Mouse (Mus musculus) midbrain, postnatal 0 days (tissue): ENCODE results near the gene Zeb2. TPM values are rescaled to one million over a fixed set of nuclear protein-coding genes. Genes with fewer than 3 reads are reported as not detected.

ENCODE experiments used
- ATAC-seq: fragments of 200-750 bp; cut with Nextera tagmentation; 2 replicates; pipeline ENCODE4 v1.8.0; 2017; ENCODE audit warnings: moderate number of reproducible peaks, mild to moderate bottlenecking, moderate TSS enrichment, moderate library complexity; ENCODE audit not compliant: low FRiP score
- DNase-seq: peaks from one replicate; pipeline ENCODE4 v3.0.0-alpha.2; 2015; ENCODE audit warnings: low spot score
- H3K27ac ChIP-seq: fragments of 300-500 bp; sonication (generic); 2 replicates; pipeline ENCODE4 v1.5.1; 2014; ENCODE audit warnings: low read depth, mild to moderate bottlenecking, low read length, mixed read lengths
- H3K27me3 ChIP-seq: fragments of 300-500 bp; sonication (generic); 2 replicates; pipeline ENCODE4 v1.6.1; 2014; ENCODE audit warnings: low read length, control low read depth, mixed read lengths; ENCODE audit not compliant: insufficient read depth
- H3K36me3 ChIP-seq: fragments of 300-500 bp; sonication (generic); 2 replicates; pipeline ENCODE4 v1.6.1; 2014; ENCODE audit warnings: low read length, control low read depth, mixed read lengths; ENCODE audit not compliant: insufficient read depth
- H3K4me1 ChIP-seq: fragments of 300-500 bp; sonication (generic); 2 replicates; pipeline ENCODE4 v1.6.1; 2014; ENCODE audit warnings: mild to moderate bottlenecking, control low read depth, antibody characterized with exemption, low read length, mixed read lengths; ENCODE audit not compliant: insufficient read depth
- H3K4me2 ChIP-seq: fragments of 300-500 bp; sonication (generic); 2 replicates; pipeline ENCODE4 v1.6.1; 2014; ENCODE audit warnings: low read depth, mild to moderate bottlenecking, low read length, mixed read lengths; ENCODE audit not compliant: poor library complexity, severe bottlenecking
- H3K4me3 ChIP-seq: fragments of 300-500 bp; sonication (generic); 2 replicates; pipeline ENCODE4 v1.5.1; 2014; ENCODE audit warnings: low read depth, mild to moderate bottlenecking, low read length, moderate library complexity
- H3K9ac ChIP-seq: fragments of 300-500 bp; sonication (generic); replicated peaks from 2 replicates; pipeline ENCODE4 v1.6.1; 2014; ENCODE audit warnings: mild to moderate bottlenecking, low read length, moderate library complexity, mixed read lengths; ENCODE audit not compliant: poor library complexity, severe bottlenecking
- H3K9me3 ChIP-seq: fragments of 300-500 bp; sonication (generic); 2 replicates; pipeline ENCODE4 v1.6.1; 2016; ENCODE audit warnings: low read length, control low read depth
- CTCF ChIP-seq: IDR thresholded peaks from 2 replicates; pipeline ENCODE4 v1.5.1; 2016; ENCODE audit warnings: antibody characterized with exemption, mild to moderate bottlenecking
- WGBS: fragments of 180-500 bp; shearing (Covaris S2); extraction: QIAGEN DNeasy Blood & Tissue Kit; methylation state at CpG from one replicate; pipeline ENCODE4 v1.1.7; 2014; 5-methylcytosine and 5-hydroxymethylcytosine counted together
- polyA plus RNA-seq: library from polyadenylated mRNA; unstranded; fragments of >200 nt; fragmentation: Nextera tagmentation; extraction: Ambion mirVana; gene quantifications from 2 replicates; pipeline ENCODE4 v1.2.1, GENCODE M21; 2015
- total RNA-seq: library from RNA; depleted of rRNA; stranded (reverse); fragments of >200 nt; gene quantifications from 2 replicates; pipeline ENCODE4 v1.2.3, GENCODE M21; 2014

Zeb2 gene
- total and polyA plus RNA-seq, 2 experiments from 2014 or later = 15.3 to 39.6 TPM

GRCm38 (mm10) chr2:45081559-45081958 lies 35.6 kb downstream of the Zeb2 start:
- Histone ChIP-seq H3K27ac (no peak overlapping the region), H3K36me3 (no peaks in the 10 kb centered on the region), H3K4me3 (no peak overlapping the region), H3K4me1 (no peaks in the 10 kb centered on the region), H3K4me2 (no peak overlapping the region), H3K9me3 (no peaks in the 10 kb centered on the region), H3K27me3 (no peaks in the 10 kb centered on the region), H3K9ac (no peak overlapping the region)
- DNase-seq (no peak), ATAC-seq (no peak)
- 84% methylated on average over 4 of the region's 4 CpGs for WGBS
- TF ChIP-seq CTCF = no peak

GRCm38 (mm10) chr2:45077938-45078487 lies 39.2 kb downstream of the Zeb2 start:
- TF ChIP-seq CTCF = no peak
- DNase-seq = no peak
- Histone ChIP-seq H3K36me3 (no peaks in the 10 kb centered on the region), H3K4me1 (no peaks in the 10 kb centered on the region), H3K27me3 (no peaks in the 10 kb centered on the region), H3K4me2 (no peak overlapping the region), H3K9ac (no peak overlapping the region), H3K27ac (no peak overlapping the region), H3K4me3 (no peak overlapping the region), H3K9me3 (no peaks in the 10 kb centered on the region)
- ATAC-seq = no peak
- WGBS = 67% methylated on average over 3 of the region's 3 CpGs

GRCm38 (mm10) chr2:45077383-45077782 lies 39.8 kb downstream of the Zeb2 start:
- H3K9ac ChIP-seq = no peak overlapping the region
- H3K36me3 ChIP-seq = no peaks in the 10 kb centered on the region
- H3K4me3 ChIP-seq = no peak overlapping the region
- H3K4me1 ChIP-seq = no peaks in the 10 kb centered on the region
- H3K27me3 ChIP-seq = no peaks in the 10 kb centered on the region
- H3K27ac ChIP-seq = no peak overlapping the region
- DNase-seq (no peak), ATAC-seq (no peak)
- no peak overlapping the region for H3K4me2 ChIP-seq
- WGBS = 89% methylated on average over 5 of the region's 5 CpGs
- no peak for TF ChIP-seq CTCF
- no peaks in the 10 kb centered on the region for H3K9me3 ChIP-seq

- no peak overlapping the region for H3K4me3 ChIP-seq
- ATAC-seq = no peak
- TF ChIP-seq CTCF = no peak
- DNase-seq = no peak
- no peaks in the 10 kb centered on the region for H3K27me3 ChIP-seq
- H3K27ac ChIP-seq = no peak overlapping the region
- no peak overlapping the region for H3K9ac ChIP-seq
- whole genome bisulfite sequencing = 31% methylated on average over 6 of the region's 6 CpGs
- H3K4me1 ChIP-seq = no peaks in the 10 kb centered on the region
- no peaks in the 10 kb centered on the region for H3K36me3 ChIP-seq
- no peaks in the 10 kb centered on the region for H3K9me3 ChIP-seq
- no peak overlapping the region for H3K4me2 ChIP-seq
Observed at GRCm38 (mm10) chr2:45073025-45073424, 44.2 kb downstream of the Zeb2 start.

DNA sequence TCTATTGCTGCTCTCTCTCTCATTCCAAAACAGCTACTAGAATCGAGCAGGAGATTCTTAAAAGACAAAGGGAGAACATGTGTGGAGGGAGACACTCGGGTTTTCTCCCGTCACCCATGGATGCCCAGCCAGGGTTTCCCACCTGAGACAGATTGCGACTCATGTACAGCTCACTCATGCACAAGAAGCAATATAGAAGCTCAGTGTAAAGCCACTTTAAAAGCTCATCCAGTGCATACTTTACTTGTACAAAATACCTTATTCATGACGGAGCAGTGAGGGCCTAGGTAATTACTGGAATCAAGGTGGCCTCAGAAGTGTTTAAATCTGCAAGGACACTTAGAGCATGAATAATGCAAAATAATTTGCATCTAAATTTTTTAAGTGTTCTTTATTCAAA lies 45.9 kb downstream of the Zeb2 start:
- no peak overlapping the region for H3K4me3 ChIP-seq
- H3K27me3 ChIP-seq = no peaks in the 10 kb centered on the region
- DNase-seq (no peak), ATAC-seq (no peak)
- no peak overlapping the region for H3K9ac ChIP-seq
- no peak overlapping the region for H3K27ac ChIP-seq
- H3K36me3 ChIP-seq = no peaks in the 10 kb centered on the region
- no peaks in the 10 kb centered on the region for H3K9me3 ChIP-seq
- no peak overlapping the region for H3K4me2 ChIP-seq
- no peaks in the 10 kb centered on the region for H3K4me1 ChIP-seq
- 56% methylated on average over 5 of the region's 5 CpGs for WGBS
- no peak for TF ChIP-seq CTCF

DNA sequence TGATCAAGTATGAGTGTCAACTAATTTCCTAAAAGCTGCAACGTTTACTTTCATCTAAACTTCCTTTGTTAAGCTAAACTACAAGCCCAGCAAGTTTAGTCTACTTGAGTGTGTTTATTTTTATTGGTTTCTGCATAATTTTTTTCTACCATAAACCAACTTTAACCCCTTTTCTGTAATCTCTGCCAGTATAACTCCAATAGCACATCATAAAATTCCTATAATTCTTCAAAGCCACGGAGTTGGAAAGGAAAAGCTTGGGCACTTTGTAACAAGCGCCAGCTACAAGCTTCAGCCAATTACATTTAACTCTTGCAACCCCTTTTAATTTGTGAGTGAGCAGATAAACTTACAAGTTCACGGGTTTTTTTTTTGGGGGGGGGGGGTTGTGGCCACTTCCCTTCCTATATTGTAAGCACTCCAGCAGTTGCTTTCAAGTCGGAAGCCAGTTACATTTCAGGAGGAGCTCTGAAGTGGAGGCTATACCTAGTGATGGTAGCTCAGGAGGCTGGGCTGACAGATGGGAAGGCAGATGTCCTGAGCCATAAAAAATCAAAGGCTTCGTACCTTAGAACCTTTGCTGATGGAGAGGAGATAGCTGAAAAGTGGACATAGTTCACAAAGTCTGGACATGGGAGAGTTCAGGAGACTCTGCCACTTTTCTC lies 46.5 kb downstream of the Zeb2 start:
- TF ChIP-seq CTCF = no peak
- H3K4me2 ChIP-seq = no peak overlapping the region
- no peaks in the 10 kb centered on the region for H3K9me3 ChIP-seq
- no peak for DNase-seq
- H3K36me3 ChIP-seq = no peaks in the 10 kb centered on the region
- ATAC-seq = no peak
- no peak overlapping the region for H3K27ac ChIP-seq
- no peak overlapping the region for H3K9ac ChIP-seq
- H3K4me1 ChIP-seq = no peaks in the 10 kb centered on the region
- H3K4me3 ChIP-seq = no peak overlapping the region
- H3K27me3 ChIP-seq = no peaks in the 10 kb centered on the region
- 59% methylated on average over 6 of the region's 6 CpGs for WGBS
